Mouse (Mus musculus) thymus, adult 2 months (tissue): ENCODE measurements around the gene B3galt5. TPM values are rescaled to one million over a fixed set of nuclear protein-coding genes. Genes with fewer than 3 reads are reported as not detected.

ENCODE experiments used
- DNase-seq: peaks from one replicate; pipeline ENCODE4 v3.0.0; 2021
- H3K27ac ChIP-seq: fragments of 200-500 bp; 2 replicates; pipeline ENCODE4 v1.5.1; 2012; ENCODE audit warnings: low read length, control low read depth; ENCODE audit not compliant: control insufficient read depth, insufficient read depth
- H3K27me3 ChIP-seq: fragments of 200-500 bp; 2 replicates; pipeline ENCODE4 v1.6.1; 2012; ENCODE audit warnings: mild to moderate bottlenecking, low read length, moderate library complexity, mixed read lengths; ENCODE audit not compliant: control insufficient read depth, insufficient read depth
- H3K36me3 ChIP-seq: fragments of 200-500 bp; 2 replicates; pipeline ENCODE4 v1.6.1; 2012; ENCODE audit warnings: mild to moderate bottlenecking, low read length, moderate library complexity; ENCODE audit not compliant: control insufficient read depth, insufficient read depth
- H3K4me1 ChIP-seq: fragments of 200-500 bp; replicated peaks from 2 replicates; pipeline ENCODE4 v1.6.1; 2012; ENCODE audit warnings: low read length; ENCODE audit not compliant: control insufficient read depth, insufficient read depth
- H3K4me3 ChIP-seq: fragments of 200-500 bp; 2 replicates; pipeline ENCODE4 v1.5.1; 2012; ENCODE audit warnings: mild to moderate bottlenecking, low read length, control low read depth, moderate library complexity; ENCODE audit not compliant: control insufficient read depth, insufficient read depth
- CTCF ChIP-seq: fragments of 200-500 bp; IDR thresholded peaks from 2 replicates; pipeline ENCODE4 v1.5.1; 2012; ENCODE audit warnings: mild to moderate bottlenecking, control low read depth, low read length, moderate library complexity, borderline replicate concordance; ENCODE audit not compliant: control insufficient read depth, poor library complexity, insufficient read depth; ENCODE audit errors: extremely low read depth
- POLR2A ChIP-seq: fragments of 200-500 bp; IDR thresholded peaks from 2 replicates; pipeline ENCODE4 v1.6.1; 2012; ENCODE audit warnings: mild to moderate bottlenecking, low read length, control low read depth, moderate library complexity; ENCODE audit not compliant: control insufficient read depth, poor library complexity, insufficient read depth; ENCODE audit errors: extremely low read depth
- WGBS: fragments of 180-500 bp; shearing (Covaris S2); methylation state at CpG from one replicate; pipeline ENCODE4 v1.1.7; 2018; 5-methylcytosine and 5-hydroxymethylcytosine counted together
- polyA plus RNA-seq: library from polyadenylated mRNA; depleted of rRNA; stranded (reverse); fragments of >200 nt; gene quantifications from 2 replicates; pipeline ENCODE4 v1.2.3, GENCODE M21; 2012

B3galt5 gene
- polyA plus RNA-seq, 1 experiment: 3.8 TPM

- 28% methylated on average over 13 of the region's 13 CpGs for WGBS
Measured at GRCm38 (mm10) chr16:96228438-96228837, 7.2 kb upstream of the B3galt5 start.

GRCm38 (mm10) chr16:96229044-96229555, 6.5 kb upstream of the B3galt5 start:
- 88% methylated on average over 8 of the region's 8 CpGs for WGBS
- H3K4me3 ChIP-seq: no peak overlapping the region
- no peak overlapping the region for H3K27ac ChIP-seq
- H3K27me3 ChIP-seq: no peaks in the 10 kb centered on the region
- DNase-seq: no peak
- TF ChIP-seq CTCF: no peak
- TF ChIP-seq POLR2A: no peak
- 0 out of 2 replicates have a peak, but pooled peaks cover 2% of the 10 kb centered on the region for H3K4me1 ChIP-seq
- H3K36me3 ChIP-seq: no peaks in the 10 kb centered on the region

More at GRCm38 (mm10) chr16:96228438-96228837, 7.2 kb upstream of the B3galt5 start:
- TF ChIP-seq POLR2A (no peak), CTCF (no peak)
- no peaks in the 10 kb centered on the region for H3K27me3 ChIP-seq
- no peaks in the 10 kb centered on the region for H3K36me3 ChIP-seq
- H3K4me3 ChIP-seq: no peak overlapping the region
- DNase-seq: no peak
- no peak overlapping the region for H3K27ac ChIP-seq
- 0 out of 2 replicates have a peak, but pooled peaks cover 2% of the 10 kb centered on the region for H3K4me1 ChIP-seq

- 0 out of 2 replicates have a peak, but pooled peaks cover 2% of the 10 kb centered on the region for H3K4me1 ChIP-seq
- no peak overlapping the region for H3K27ac ChIP-seq
- no peak overlapping the region for H3K4me3 ChIP-seq
- 40% methylated on average over 11 of the region's 11 CpGs for WGBS
- H3K27me3 ChIP-seq: no peaks in the 10 kb centered on the region
- DNase-seq: peak; percentile 78
- peak; percentile 88 for TF ChIP-seq CTCF
- TF ChIP-seq POLR2A: no peak
- H3K36me3 ChIP-seq: no peaks in the 10 kb centered on the region
Measured at GRCm38 (mm10) chr16:96230411-96230810, 5.2 kb upstream of the B3galt5 start.

GRCm38 (mm10) chr16:96231251-96231650, 4.3 kb upstream of the B3galt5 start:
- peaks cover 7% of the 10 kb centered on the region; the same call in 1 of the 2 replicates for H3K4me1 ChIP-seq
- 96% methylated on average over 4 of the region's 4 CpGs for WGBS
- H3K4me3 ChIP-seq: no peak overlapping the region
- DNase-seq: no peak
- no peaks in the 10 kb centered on the region for H3K27me3 ChIP-seq
- no peak overlapping the region for H3K27ac ChIP-seq
- H3K36me3 ChIP-seq: no peaks in the 10 kb centered on the region
- no peak for TF ChIP-seq POLR2A
- no peak for TF ChIP-seq CTCF

- H3K36me3 ChIP-seq: no peaks in the 10 kb centered on the region
- TF ChIP-seq CTCF (no peak), POLR2A (no peak)
- WGBS: 97% methylated on average over 8 of the region's 8 CpGs
- DNase-seq: no peak
- H3K27me3 ChIP-seq: no peaks in the 10 kb centered on the region
- H3K4me1 ChIP-seq: peaks cover 7% of the 10 kb centered on the region; the same call in 1 of the 2 replicates
- no peak overlapping the region for H3K4me3 ChIP-seq
- H3K27ac ChIP-seq: no peak overlapping the region
Measured at GRCm38 (mm10) chr16:96231974-96232373, 3.6 kb upstream of the B3galt5 start.

- H3K27me3 ChIP-seq: no peaks in the 10 kb centered on the region
- H3K4me3 ChIP-seq: no peak overlapping the region
- no peaks in the 10 kb centered on the region for H3K36me3 ChIP-seq
- TF ChIP-seq CTCF: no peak
- 95% methylated on average over 8 of the region's 8 CpGs for WGBS
- H3K27ac ChIP-seq: no peak overlapping the region
- no peak for DNase-seq
- H3K4me1 ChIP-seq: peaks cover 5% of the 10 kb centered on the region; the same call in 1 of the 2 replicates
Measured at GRCm38 (mm10) chr16:96233996-96234395, 1.6 kb upstream of the B3galt5 start.

GRCm38 (mm10) chr16:96244496-96244895, 8.9 kb downstream of the B3galt5 start:
- no peak for DNase-seq
- TF ChIP-seq POLR2A (no peak), CTCF (no peak)
- Histone ChIP-seq H3K36me3 (no peaks in the 10 kb centered on the region), H3K27ac (no peak overlapping the region), H3K4me3 (no peak overlapping the region), H3K27me3 (no peaks in the 10 kb centered on the region), H3K4me1 (no peaks in the 10 kb centered on the region)
- WGBS: 91% methylated on average over 6 of the region's 6 CpGs
